Mouse (Mus musculus): Measurements from ENCODE around the gene Aplf.

Gene Aplf

GRCm38 (mm10) chr6:87671771-87672517 lies at the start of gene Aplf:
Gene Aplf, minus strand, starts transcription at chr6:87672193.
- ATAC-seq (ENCODE audit: low TSS enrichment), result peak; percentile 100

DNA sequence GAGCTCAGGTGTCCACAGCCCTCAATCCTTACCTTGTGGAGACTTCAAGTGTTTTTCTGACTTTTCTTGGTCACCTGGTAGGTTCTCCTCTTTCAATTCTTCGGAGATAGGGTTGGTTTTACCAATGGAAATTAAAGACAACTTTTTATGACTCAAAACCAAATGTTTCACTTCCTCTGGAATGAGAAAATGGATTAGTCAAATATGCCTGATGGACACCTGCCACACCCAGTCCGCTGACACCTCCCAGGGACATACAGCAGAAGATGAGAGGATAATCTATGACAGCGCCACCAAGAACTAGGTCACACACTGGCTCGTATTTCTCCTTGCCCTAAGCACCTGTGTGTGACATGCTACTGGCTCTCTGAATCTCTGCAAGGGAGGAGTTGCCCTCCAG lies 42.1 kb upstream of the Aplf start:
- no peak for ATAC-seq (ENCODE audit: low TSS enrichment)

- ATAC-seq (ENCODE audit: low TSS enrichment), result no peak
Observed at GRCm38 (mm10) chr6:87712311-87712710, 40.3 kb upstream of the Aplf start.

GRCm38 (mm10) chr6:87706246-87706645 lies 34.3 kb upstream of the Aplf start:
- no peak for ATAC-seq (ENCODE audit: low TSS enrichment)

- ATAC-seq (ENCODE audit: low TSS enrichment), result no peak
Observed at GRCm38 (mm10) chr6:87696544-87696943, 24.6 kb upstream of the Aplf start.

- ATAC-seq (ENCODE audit: low TSS enrichment), result peak; percentile 64
Observed at GRCm38 (mm10) chr6:87695947-87696346, 24.0 kb upstream of the Aplf start.

DNA sequence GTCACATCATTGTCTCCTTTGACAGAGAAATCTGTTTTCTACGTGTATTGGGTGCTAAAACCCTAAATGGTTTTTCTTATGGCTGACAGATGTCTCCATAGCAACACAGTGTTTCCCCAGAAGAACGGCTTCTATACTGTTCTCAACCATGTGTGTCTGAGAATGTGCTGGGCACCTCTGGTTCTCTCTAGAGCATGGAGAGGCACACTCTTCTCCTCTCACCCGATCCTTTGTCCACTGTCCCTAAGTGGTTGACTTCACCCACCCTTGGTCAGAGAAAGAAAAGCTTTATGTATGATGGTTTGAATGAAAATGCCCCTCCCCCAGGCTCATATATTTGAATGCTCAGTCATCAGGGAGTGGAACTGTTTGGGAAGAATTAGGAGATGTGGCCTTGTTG lies 8.4 kb upstream of the Aplf start:
- no peak for ATAC-seq (ENCODE audit: low TSS enrichment)

DNA sequence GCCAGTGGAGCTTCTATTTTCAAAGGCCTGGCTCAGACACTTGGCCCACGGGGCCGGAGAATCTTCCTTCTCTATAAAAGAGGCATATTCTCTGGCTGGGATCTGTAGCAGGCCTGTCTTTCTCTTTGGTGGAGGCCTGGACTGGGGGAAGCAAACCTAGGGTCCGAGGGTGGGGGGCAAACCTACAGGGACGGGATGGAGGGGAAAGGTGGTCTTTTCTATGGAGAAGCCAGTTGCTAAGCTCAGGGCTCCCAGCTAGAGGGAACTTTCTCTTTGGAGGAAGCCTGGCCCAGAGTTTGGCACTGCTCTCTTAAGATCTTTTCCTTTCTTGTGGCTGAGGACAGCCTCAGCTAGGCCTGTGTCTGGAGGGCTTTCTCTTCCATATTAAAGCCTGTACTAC lies 668 bp upstream of the Aplf start:
- peak; percentile 0; the same call in 1 of the 2 replicates for ATAC-seq (ENCODE audit: low TSS enrichment)

DNA sequence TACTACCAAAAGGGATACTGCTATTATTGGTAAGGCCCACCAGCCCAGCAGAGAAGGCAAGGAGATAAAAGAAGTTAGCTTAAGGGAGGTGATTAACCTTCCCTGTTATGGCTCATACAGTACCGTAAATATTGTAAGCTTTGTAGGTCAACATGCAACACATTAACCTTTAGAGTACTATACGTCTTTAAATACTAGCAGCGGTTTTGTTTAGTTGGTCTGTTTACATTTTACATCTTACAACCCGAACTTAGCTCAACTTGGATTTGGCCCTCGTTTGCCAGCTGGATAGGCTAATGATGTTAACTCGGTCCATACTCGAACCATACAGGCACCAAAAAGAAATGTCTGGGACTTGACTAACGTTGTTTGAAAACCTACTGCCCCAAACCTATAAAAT lies 640 bp downstream of the Aplf start:
- no peak for ATAC-seq (ENCODE audit: low TSS enrichment)

- no peak for ATAC-seq (ENCODE audit: low TSS enrichment)
Observed at GRCm38 (mm10) chr6:87669894-87670588, 2.0 kb downstream of the Aplf start.

DNA sequence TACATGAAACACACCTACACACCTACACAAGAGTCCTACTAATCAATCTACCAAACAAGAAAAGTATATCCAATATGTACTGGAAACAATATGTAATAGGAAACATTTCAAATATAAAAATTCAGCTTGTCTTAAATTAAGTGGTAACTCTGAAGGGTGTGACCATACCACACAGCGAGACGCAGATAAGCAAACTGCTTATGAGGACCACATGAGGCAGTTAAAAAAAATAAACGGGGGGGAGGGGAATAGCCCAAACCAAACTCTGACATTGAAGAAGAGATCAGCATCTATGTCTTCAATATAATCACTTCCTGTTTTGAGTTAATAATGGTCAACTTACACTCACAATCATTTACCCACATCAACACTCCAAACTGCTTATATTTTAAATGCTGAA lies 3.3 kb downstream of the Aplf start:
- no peak for ATAC-seq (ENCODE audit: low TSS enrichment)

DNA sequence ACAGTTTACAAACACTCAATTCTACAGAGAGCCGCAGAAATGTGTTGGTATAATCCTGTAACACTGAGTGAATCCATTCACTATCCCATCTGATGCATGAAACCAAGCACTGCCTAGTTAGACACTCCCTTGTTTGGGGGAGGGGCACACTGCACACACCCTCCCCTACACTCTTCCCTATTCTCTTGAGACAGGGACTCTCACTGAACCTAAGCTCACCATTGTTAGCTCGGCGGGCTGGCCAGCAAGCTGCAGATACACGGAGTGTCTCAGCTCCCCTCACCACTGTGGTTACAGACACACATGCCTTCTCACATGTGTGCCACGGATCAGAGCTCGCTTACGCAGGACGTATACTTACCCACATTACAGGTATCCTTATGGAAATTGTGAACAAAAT lies 4.2 kb downstream of the Aplf start:
- ATAC-seq (ENCODE audit: low TSS enrichment), result no peak

- no peak for ATAC-seq (ENCODE audit: low TSS enrichment)
Observed at GRCm38 (mm10) chr6:87663445-87663844, 8.5 kb downstream of the Aplf start.

- no peak for ATAC-seq (ENCODE audit: low TSS enrichment)
Observed at GRCm38 (mm10) chr6:87662197-87662596, 9.8 kb downstream of the Aplf start.

GRCm38 (mm10) chr6:87661707-87662106 lies 10.3 kb downstream of the Aplf start:
- ATAC-seq (ENCODE audit: low TSS enrichment), result no peak

DNA sequence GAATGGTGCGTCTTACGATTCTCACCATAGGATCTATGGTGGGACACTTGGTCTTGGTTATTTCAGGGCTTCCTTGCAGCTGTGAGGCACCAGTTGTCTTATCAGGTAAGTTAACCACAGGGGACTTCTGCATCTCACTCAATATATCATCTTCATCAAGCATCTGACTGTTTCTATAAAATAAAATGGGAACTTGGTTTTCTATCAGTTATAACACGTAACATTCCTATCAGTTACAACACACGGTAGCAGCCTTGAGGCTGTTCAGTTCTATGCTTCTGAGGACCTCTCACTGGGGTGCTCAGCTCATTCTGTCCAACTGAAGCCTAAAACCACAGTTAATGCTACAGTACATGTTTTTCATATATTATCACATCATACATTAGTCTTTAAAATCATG lies 13.2 kb downstream of the Aplf start:
- ATAC-seq (ENCODE audit: low TSS enrichment), result no peak

DNA sequence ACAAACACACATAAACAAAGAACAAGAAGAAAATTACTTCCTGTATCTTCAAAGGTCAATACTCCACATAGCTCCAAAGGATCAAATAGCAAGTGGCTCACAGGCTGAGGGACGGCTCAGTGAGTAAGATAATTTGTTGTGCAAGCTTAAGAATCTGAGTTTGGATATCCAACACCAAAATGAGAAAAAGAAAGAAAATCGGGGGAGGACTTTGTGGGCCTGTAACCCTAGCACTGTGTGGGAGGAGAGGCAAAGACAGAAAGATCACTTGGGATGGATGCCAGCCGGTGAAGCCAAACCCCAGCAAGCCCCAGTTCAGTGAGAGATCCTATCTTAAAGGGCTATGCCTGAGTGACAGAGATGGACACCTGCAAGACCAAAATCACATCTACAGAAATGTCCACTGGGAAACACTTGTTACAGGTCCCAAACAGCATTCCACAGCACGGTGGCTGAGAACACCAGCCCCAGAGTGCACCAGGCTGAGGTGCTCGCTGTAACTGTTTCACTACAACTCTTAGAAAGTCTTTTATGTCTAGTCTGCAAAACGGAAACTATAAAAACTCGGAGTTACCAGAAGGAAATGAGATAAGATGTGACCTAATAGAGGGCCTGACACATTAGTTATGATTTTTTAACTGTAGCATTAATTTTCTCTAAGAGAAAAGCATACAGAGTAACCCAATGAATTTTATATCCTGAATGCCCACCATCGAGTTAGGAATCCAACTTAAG lies 17.9 kb downstream of the Aplf start:
- ATAC-seq (ENCODE audit: low TSS enrichment), result no peak

- ATAC-seq (ENCODE audit: low TSS enrichment), result no peak
Observed at GRCm38 (mm10) chr6:87653478-87653877, 18.5 kb downstream of the Aplf start.

- no peak for ATAC-seq (ENCODE audit: low TSS enrichment)
Observed at GRCm38 (mm10) chr6:87652670-87653069, 19.3 kb downstream of the Aplf start.

- ATAC-seq (ENCODE audit: low TSS enrichment), result no peak
Observed at GRCm38 (mm10) chr6:87651787-87652186, 20.2 kb downstream of the Aplf start.

- ATAC-seq (ENCODE audit: low TSS enrichment), result no peak
Observed at GRCm38 (mm10) chr6:87638134-87638660, 33.8 kb downstream of the Aplf start.

- no peak for ATAC-seq (ENCODE audit: low TSS enrichment)
Observed at GRCm38 (mm10) chr6:87632176-87632575, 39.8 kb downstream of the Aplf start.

Measured in frontal cortex, adult (tissue).